ENCODE assay signal across 8 mouse cellular contexts in genomic region chr14:122981831-122982485, GRCm38 (mm10). TPM values are rescaled to one million over a fixed set of nuclear protein-coding genes. Genes with fewer than 3 reads are reported as not detected.
DNase-seq lines count a peak whose midpoint lies in the region; ATAC-seq and TF ChIP-seq lines count a peak whose summit lies in the region.

No protein-coding gene starts in this region.

- no peaks in the 10 kb centered on the region for H3K27me3 ChIP-seq in heart, embryonic 16.5 days (ENCODE audit: control insufficient read depth, insufficient read depth, low read length)
- H3K27me3 ChIP-seq in hindbrain, embryonic 15.5 days = no peaks in the 10 kb centered on the region
- no peaks in the 10 kb centered on the region for H3K27me3 ChIP-seq in myocyte (ENCODE audit: control insufficient read depth, insufficient read depth, insufficient read length)

- H3K27ac ChIP-seq in heart, embryonic 16.5 days (ENCODE audit: low read length) = no peak overlapping the region
- H3K27ac ChIP-seq in brown adipose tissue, adult 24 weeks (replicated peaks; ENCODE audit: low read depth, low read length) = no peak overlapping the region
- peak overlapping the region; percentile 94 for H3K27ac ChIP-seq in hindbrain, embryonic 15.5 days (replicated peaks)

- TF ChIP-seq POLR2A in myocyte (IDR thresholded peaks at IDR 0.05; ENCODE audit: insufficient read length, low read depth) = no peak

- no peak for ATAC-seq in heart, embryonic 16.5 days (replicated peaks; ENCODE audit: extremely low read depth, insufficient read depth, low FRiP score)
- no peak for ATAC-seq in hindbrain, embryonic 15.5 days (ENCODE audit: low FRiP score, low read depth)

- peak overlapping the region; percentile 89 for H3K4me3 ChIP-seq in heart, embryonic 16.5 days (ENCODE audit: low read length)
- H3K4me3 ChIP-seq in brown adipose tissue, adult 24 weeks (ENCODE audit: insufficient read depth, low read depth, low read length) = peak overlapping the region; percentile 80
- H3K4me3 ChIP-seq in hindbrain, embryonic 15.5 days = peak overlapping the region; percentile 74
- H3K4me3 ChIP-seq in myocyte = peak overlapping the region; percentile 43

- no peak for DNase-seq in heart, postnatal 4 days
- DNase-seq in left cerebral cortex, postnatal 4 days = no peak
- no peak for DNase-seq in layer of hippocampus, adult 18-20 months (ENCODE audit: low spot score in 2 of 2)
- DNase-seq in left cerebral cortex, adult 9 months (ENCODE audit: low spot score in 2 of 2) = no peak

- H3K9me3 ChIP-seq in heart, embryonic 16.5 days (replicated peaks; ENCODE audit: control insufficient read depth, low read length) = no peaks in the 10 kb centered on the region
- H3K9me3 ChIP-seq in hindbrain, embryonic 15.5 days = no peaks in the 10 kb centered on the region

- H3K9ac ChIP-seq in heart, embryonic 16.5 days (ENCODE audit: low read length) = peak overlapping the region; percentile 88
- peak overlapping the region; percentile 85 for H3K9ac ChIP-seq in hindbrain, embryonic 15.5 days

- peak overlapping the region; percentile 29 for H3ac ChIP-seq in myocyte (ENCODE audit: control insufficient read depth, insufficient read length)

- H3K79me2 ChIP-seq in myocyte (ENCODE audit: control insufficient read depth, insufficient read depth) = no peaks in the 10 kb centered on the region

- no peaks in the 10 kb centered on the region for H3K36me3 ChIP-seq in heart, embryonic 16.5 days (ENCODE audit: control insufficient read depth, insufficient read depth)
- no peaks in the 10 kb centered on the region for H3K36me3 ChIP-seq in hindbrain, embryonic 15.5 days
- no peaks in the 10 kb centered on the region for H3K36me3 ChIP-seq in myocyte (ENCODE audit: control insufficient read depth, insufficient read depth)

- intact Hi-C loops in left cerebral cortex, postnatal 4 days (cut with DNase I) = no loop called here

- 55% methylated on average over 8 of the region's 8 CpGs for WGBS in heart, embryonic 16.5 days
- WGBS in hindbrain, embryonic 15.5 days = 20% methylated on average over 8 of the region's 8 CpGs

- H3K4me1 ChIP-seq in heart, embryonic 16.5 days (ENCODE audit: control insufficient read depth, insufficient read depth, low read length) = peaks cover 14% of the 10 kb centered on the region
- H3K4me1 ChIP-seq in brown adipose tissue, adult 24 weeks (ENCODE audit: control insufficient read depth, insufficient read depth, insufficient read length, low read length) = no peaks in the 10 kb centered on the region
- H3K4me1 ChIP-seq in hindbrain, embryonic 15.5 days (replicated peaks) = peaks cover 37% of the 10 kb centered on the region

- H3K4me2 ChIP-seq in heart, embryonic 16.5 days (ENCODE audit: low read depth, low read length) = peak overlapping the region; percentile 94
- H3K4me2 ChIP-seq in hindbrain, embryonic 15.5 days = peak overlapping the region; percentile 83
- H3K4me2 ChIP-seq in myocyte (ENCODE audit: low read depth) = peak overlapping the region; percentile 96

TF ChIP-seq in myocyte, 11 proteins besides CTCF, POLR2A, EP300 and RAD21:
- TF ChIP-seq POLR2AphosphoS2 (IDR thresholded peaks at IDR 0.05; ENCODE audit: insufficient read length, low read depth) = no peak
- no peak for TF ChIP-seq E2F4 (IDR thresholded peaks at IDR 0.05; ENCODE audit: insufficient read depth)
- no peak for TF ChIP-seq TCF3 (IDR thresholded peaks at IDR 0.05; ENCODE audit: insufficient read length, low read depth)
- no peak for TF ChIP-seq SRF (IDR thresholded peaks at IDR 0.05; ENCODE audit: control insufficient read depth, insufficient read length, low read depth)
- no peak for TF ChIP-seq REST (IDR thresholded peaks at IDR 0.05; ENCODE audit: insufficient read depth, insufficient read length)
- TF ChIP-seq MYOG (IDR thresholded peaks at IDR 0.05; ENCODE audit: control insufficient read depth in 1 of 3, insufficient read depth in 1 of 3, insufficient read length in 2 of 3, low read depth in 2 of 3) = no peak
- TF ChIP-seq MAX (IDR thresholded peaks at IDR 0.05; ENCODE audit: low read depth) = no peak
- no peak for TF ChIP-seq TCF12 (IDR thresholded peaks at IDR 0.05; ENCODE audit: insufficient read depth, poor library complexity, severe bottlenecking)
- no peak for TF ChIP-seq CEBPB (IDR thresholded peaks at IDR 0.05; ENCODE audit: insufficient read depth, poor library complexity, severe bottlenecking)
- no peak for TF ChIP-seq MYOD1 (IDR thresholded peaks at IDR 0.05; ENCODE audit: control insufficient read depth in 1 of 3, insufficient read length in 2 of 3, low read depth in 2 of 3)
- TF ChIP-seq USF1 (IDR thresholded peaks at IDR 0.05; ENCODE audit: low read depth) = no peak

RNA-seq across cellular contexts. Expression of gene Tmtc4, which starts 1.9 kb away (rescaled TPM):
- 13.2 and 15.3 TPM in 2 replicates for polyA plus RNA-seq in heart, embryonic 16.5 days (2015; fragmentation: Nextera tagmentation; extraction: Ambion mirVana)
- total RNA-seq in heart, postnatal 4 days (2021) = 10 to 100 TPM; 27.1 to 27.7 TPM
- polyA plus RNA-seq in brown adipose tissue, adult 24 weeks (2012; ENCODE audit: insufficient read depth, insufficient read length, missing spikeins) = 6.6 and 6.7 TPM in 2 replicates
- 47.5 and 50.6 TPM in 2 replicates for polyA plus RNA-seq in hindbrain, embryonic 15.5 days (2015; fragmentation: Nextera tagmentation; extraction: Ambion mirVana)
- polyA plus RNA-seq in myocyte (2012; fragmentation: generic; extraction: Trizol) = 8.2 TPM
- 10 to 100 TPM; 75.4 to 82.8 TPM for total RNA-seq in left cerebral cortex, postnatal 4 days (2021)
- total RNA-seq in layer of hippocampus, adult 18-20 months (2021) = 10 to 100 TPM; 18.3 to 26.8 TPM
